8 mouse cellular contexts compared by ENCODE assay signal in the genomic region with DNA sequence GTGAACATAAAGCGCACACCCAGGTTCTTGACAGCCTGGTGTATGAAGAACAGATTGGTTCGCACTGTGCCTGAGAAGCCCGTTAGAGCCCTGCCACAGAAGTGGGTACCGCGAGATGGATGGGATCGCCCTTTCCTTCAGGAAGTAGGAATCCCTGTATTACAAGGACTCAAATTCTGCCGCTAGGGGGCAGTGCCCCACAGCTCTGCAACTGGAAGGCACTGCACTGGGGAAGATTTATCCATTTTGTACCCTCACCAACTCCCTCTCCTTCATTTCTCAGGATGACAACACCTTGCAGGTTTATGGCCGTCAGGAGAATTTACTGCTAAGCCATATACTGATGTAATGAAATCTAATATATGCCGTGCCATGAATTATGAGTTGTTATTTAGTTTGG.
DNase-seq lines count a peak whose midpoint lies in the region; ATAC-seq and TF ChIP-seq lines count a peak whose summit lies in the region.

No protein-coding gene starts in this region.

- no peak overlapping the region for H3K27ac ChIP-seq in liver, embryonic 14.5 days

- WGBS in liver, embryonic 14.5 days (ENCODE audit: insufficient replicate concordance), result 32% methylated on average over 9 of the region's 9 CpGs

- H3K9me3 ChIP-seq in liver, embryonic 14.5 days (ENCODE audit: control insufficient read depth, low read length), result no peaks in the 10 kb centered on the region

- H3K4me1 ChIP-seq in liver, embryonic 14.5 days (replicated peaks; ENCODE audit: control insufficient read depth in 2 of 2, insufficient read depth in 2 of 2, low read length in 1 of 2), result no peaks in the 10 kb centered on the region

- H3K27me3 ChIP-seq in liver, embryonic 14.5 days (ENCODE audit: control insufficient read depth, insufficient read depth, low read length), result no peaks in the 10 kb centered on the region

- H3K4me2 ChIP-seq in liver, embryonic 14.5 days (ENCODE audit: low read depth), result no peak overlapping the region

- no peak overlapping the region for H3K9ac ChIP-seq in liver, embryonic 14.5 days (replicated peaks)

- no peaks in the 10 kb centered on the region for H3K36me3 ChIP-seq in liver, embryonic 14.5 days (replicated peaks; ENCODE audit: control insufficient read depth, insufficient read depth, low read depth)

- H3K4me3 ChIP-seq in liver, embryonic 14.5 days (ENCODE audit: insufficient read depth in 1 of 2, low read depth in 2 of 2, low read length in 2 of 2), result no peak overlapping the region

- DNase-seq in A20 (ENCODE audit: low read depth, low spot score) (peak; percentile 55), adipocyte (ENCODE audit: low spot score) (peak; percentile 55)
- peak; percentile 80 for DNase-seq in embryo, embryonic 10 days (ENCODE audit: low spot score)
- peak; percentile 9 for DNase-seq in gastrocnemius, postnatal 25 days
- DNase-seq in kidney, postnatal 10 days, result peak; percentile 87
- DNase-seq in liver, embryonic 14.5 days (ENCODE audit: low read depth in 3 of 3, low spot score in 3 of 3), result peak; percentile 7 to 33 (median 24)
- DNase-seq in ovary, postnatal 36 days (ENCODE audit: low spot score), result peak; percentile 66
- DNase-seq in urinary bladder, adult 2 months (ENCODE audit: low spot score), result peak; percentile 38

- TF ChIP-seq CTCF in liver, embryonic 14.5 days (IDR thresholded peaks at IDR 0.05; ENCODE audit: low read depth), result peak; percentile 87

- ATAC-seq in liver, embryonic 14.5 days (ENCODE audit: insufficient read depth), result no peak

- TF ChIP-seq EP300 in liver, embryonic 14.5 days (IDR thresholded peaks at IDR 0.05; ENCODE audit: low read depth), result no peak

Comparison
In these comparisons a context has a peak if more than half of its experiments do, and no peak if none do; other contexts are left out.
1. DNase-seq: peak in every context shown above with its lines; median percentile 87 in kidney, postnatal 10 days; 80 in embryo, embryonic 10 days; 66 in ovary, postnatal 36 days; 55 in A20; 55 in adipocyte; 38 in urinary bladder, adult 2 months; 24 in liver, embryonic 14.5 days; 9 in gastrocnemius, postnatal 25 days.